Mouse (Mus musculus): ENCODE data around the gene Nphs1. TPM values are rescaled to one million over a fixed set of nuclear protein-coding genes. Genes with fewer than 3 reads are reported as not detected.

Nphs1 gene
- total and polyA plus RNA-seq, 3 experiments, result 1.2 to 2.3 TPM; not detected in 1

DNA sequence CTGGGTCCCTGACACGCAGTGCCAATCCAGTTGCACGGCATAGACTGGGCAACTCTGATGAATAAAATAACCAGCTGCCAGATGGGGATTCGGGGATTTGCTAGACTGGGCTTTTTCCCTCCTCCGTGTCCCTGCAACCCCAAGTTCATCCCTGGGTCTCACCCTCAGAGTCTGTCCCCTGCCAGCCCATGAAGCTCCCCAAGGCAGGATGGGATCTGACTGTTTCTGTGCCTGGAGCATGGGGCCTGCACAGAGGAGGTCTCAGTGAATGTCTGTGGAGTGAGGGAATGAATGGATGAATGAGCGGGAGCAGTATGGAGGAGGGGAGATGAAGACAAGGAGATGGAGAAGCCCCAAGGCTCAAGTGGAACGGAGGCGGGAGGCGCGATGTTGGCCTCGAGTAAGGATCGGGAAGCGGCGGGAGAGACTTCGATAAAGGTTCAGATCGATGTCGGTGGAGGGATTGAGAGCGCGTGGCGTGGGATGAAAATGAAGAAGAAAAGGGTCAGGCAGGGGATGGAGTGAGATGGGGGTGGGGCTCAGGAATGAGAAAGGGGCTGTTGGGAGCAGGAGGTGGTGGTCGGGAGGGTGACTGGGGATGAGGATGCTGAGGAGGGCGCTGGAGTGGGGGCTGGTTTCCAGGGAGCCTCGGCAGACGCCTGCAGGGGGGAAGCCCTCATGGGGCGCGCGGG is 76.0 kb downstream of the Nphs1 start:
- H3K9ac ChIP-seq (ENCODE audit: control insufficient read depth, low read depth, low read length, poor library complexity, severe bottlenecking), result peak overlapping the region; percentile 92
- peaks cover 0 to 13% of the 10 kb centered on the region in 2 experiments; a peak in 2 of 4 replicates for H3K36me3 ChIP-seq (ENCODE audit: control insufficient read depth in 1 of 2, insufficient read depth in 2 of 2, low read length in 2 of 2)
- no peak for DNase-seq (ENCODE audit: low read depth, low spot score)
- TF ChIP-seq ZKSCAN1 (IDR thresholded peaks at IDR 0.05; ENCODE audit: low read depth, low read length), result no peak
- no peak for TF ChIP-seq USF1 (IDR thresholded peaks at IDR 0.05; ENCODE audit: low read depth, low read length)
- TF ChIP-seq E2F4 (IDR thresholded peaks at IDR 0.05; ENCODE audit: borderline replicate concordance, low read depth, low read length), result no peak
- TF ChIP-seq POLR2A (IDR thresholded peaks at IDR 0.05; ENCODE audit: control insufficient read depth in 1 of 2, insufficient read depth in 1 of 2, low read depth in 1 of 2, low read length in 2 of 2, poor library complexity in 1 of 2), result no peak
- TF ChIP-seq TCF12 (IDR thresholded peaks at IDR 0.05; ENCODE audit: low read depth, low read length), result no peak
- TF ChIP-seq MYB (IDR thresholded peaks at IDR 0.05; ENCODE audit: low read depth, low read length), result no peak
- no peak for TF ChIP-seq MYC (IDR thresholded peaks at IDR 0.05; ENCODE audit: low read depth, low read length)
- no peak for TF ChIP-seq USF2 (IDR thresholded peaks at IDR 0.05; ENCODE audit: borderline replicate concordance in 1 of 2, insufficient read depth in 1 of 2, low read depth in 1 of 2, low read length in 2 of 2)
- TF ChIP-seq SMC3 (IDR thresholded peaks at IDR 0.05; ENCODE audit: low read depth, low read length), result no peak
- TF ChIP-seq GATA1 (IDR thresholded peaks at IDR 0.05; ENCODE audit: low read depth, low read length), result no peak
- no peak for TF ChIP-seq POLR2AphosphoS5 (IDR thresholded peaks at IDR 0.05; ENCODE audit: borderline replicate concordance, low read depth, low read length)
- TF ChIP-seq CHD1 (IDR thresholded peaks at IDR 0.05; ENCODE audit: low read depth, low read length), result no peak
- TF ChIP-seq MEF2A (IDR thresholded peaks at IDR 0.05; ENCODE audit: extremely low read depth, insufficient replicate concordance, low read depth, low read length, poor library complexity, severe bottlenecking), result no peak
- H3K27ac ChIP-seq (ENCODE audit: control insufficient read depth, low read depth, low read length), result no peak overlapping the region
- no peaks in the 10 kb centered on the region for H3K9me3 ChIP-seq (replicated peaks; ENCODE audit: insufficient read depth, low read length)
- peaks cover 0 to 15% of the 10 kb centered on the region in 2 experiments; a peak in 2 of 4 replicates for H3K4me1 ChIP-seq (ENCODE audit: control insufficient read depth in 1 of 2, insufficient read depth in 2 of 2, low read length in 2 of 2)
- H3K27me3 ChIP-seq (ENCODE audit: control insufficient read depth in 1 of 2, insufficient read depth in 2 of 2, low read length in 2 of 2), result no peaks in the 10 kb centered on the region
- H3K4me3 ChIP-seq (ENCODE audit: control insufficient read depth in 1 of 2, insufficient read depth in 1 of 2, low read depth in 2 of 2, low read length in 2 of 2), result peak overlapping the region; percentile 85 to 96
- H3K79me2 ChIP-seq (ENCODE audit: control insufficient read depth, insufficient read depth, low read length, poor library complexity), result no peaks in the 10 kb centered on the region; the same call in 1 of the 2 replicates

DNA sequence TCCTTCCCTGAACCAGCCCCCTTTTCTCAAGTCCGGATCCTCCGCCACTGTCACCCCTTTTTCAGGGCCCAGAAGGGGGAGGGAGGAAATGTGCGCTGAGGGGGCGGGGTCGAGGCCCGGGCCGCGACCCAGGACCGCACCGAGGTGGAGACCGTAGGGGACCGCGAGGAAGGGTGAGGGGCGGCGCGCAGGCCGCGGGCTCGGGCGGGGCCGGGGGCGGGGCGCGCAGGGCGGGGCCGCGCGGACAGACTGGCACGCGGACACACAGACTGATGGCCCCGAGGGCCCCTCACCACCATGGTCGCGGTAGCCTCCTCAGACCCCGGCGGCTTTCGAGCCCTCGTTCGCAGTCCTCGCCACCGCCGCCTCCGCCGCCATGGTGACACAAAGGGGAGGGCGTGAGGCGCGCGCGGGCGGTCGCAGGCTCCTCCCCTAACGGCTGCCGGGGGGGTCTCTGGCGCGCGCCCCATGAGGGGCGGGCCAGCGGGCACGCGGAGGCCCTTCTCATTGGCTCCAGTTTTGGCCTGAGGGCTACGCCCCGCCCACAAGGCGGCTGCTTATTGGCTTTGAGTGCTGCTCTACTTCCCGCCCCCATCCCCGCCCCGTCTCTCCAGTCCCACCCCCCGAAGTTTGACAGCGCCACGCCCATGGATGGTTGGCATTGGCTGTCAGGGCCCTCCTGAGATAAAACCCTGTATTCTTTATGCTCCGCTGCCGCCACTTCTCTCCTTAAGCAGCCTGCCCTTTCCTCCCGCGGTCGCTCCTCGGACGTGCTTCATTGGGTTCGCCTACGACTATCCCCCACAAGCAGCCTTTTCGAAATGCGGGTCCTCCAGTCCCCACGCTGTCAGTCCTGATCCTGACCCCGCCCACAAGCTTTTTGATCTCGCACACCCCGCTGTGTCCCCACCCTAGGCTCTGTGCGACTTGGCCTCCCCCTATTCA is 76.8 kb downstream of the Nphs1 start, which contains the start of gene Arhgap33:
Gene Arhgap33, minus strand, starts transcription at position 428 of the 945 bp plus-strand sequence.
- Histone ChIP-seq H3K9ac (ENCODE audit: control insufficient read depth, low read depth, low read length, poor library complexity, severe bottlenecking) (peak within 1 kb of the TSS; percentile 92), H3K27ac (ENCODE audit: control insufficient read depth, low read depth, low read length) (peak within 1 kb of the TSS; percentile 82), H3K79me2 (ENCODE audit: control insufficient read depth, insufficient read depth, low read length, poor library complexity) (no peaks in the 10 kb centered on the region; the same call in 1 of the 2 replicates)
- TF ChIP-seq EP300 (IDR thresholded peaks at IDR 0.05; ENCODE audit: low read depth in 1 of 2, low read length in 2 of 2) (peak; percentile 26 to 55; a peak in 2 of 4 replicates), MAX (IDR thresholded peaks at IDR 0.05; ENCODE audit: low read length) (peak; percentile 68), TAL1 (IDR thresholded peaks at IDR 0.05; ENCODE audit: low read length) (no peak), CHD1 (IDR thresholded peaks at IDR 0.05; ENCODE audit: low read depth, low read length) (no peak), POLR2A (IDR thresholded peaks at IDR 0.05; ENCODE audit: control insufficient read depth in 1 of 2, insufficient read depth in 1 of 2, low read depth in 1 of 2, low read length in 2 of 2, poor library complexity in 1 of 2) (peak in 1 of 2 experiments; percentile 75; a peak in 2 of 4 replicates), MAZ (IDR thresholded peaks at IDR 0.05; ENCODE audit: low read depth, low read length) (peak; percentile 95; the same call in 1 of the 2 replicates), TBP (IDR thresholded peaks at IDR 0.05; ENCODE audit: low read depth, low read length) (peak; percentile 38; the same call in 1 of the 2 replicates), ETS1 (IDR thresholded peaks at IDR 0.05; ENCODE audit: low read depth, low read length) (no peak), ELF1 (IDR thresholded peaks at IDR 0.05; ENCODE audit: low read depth, low read length) (peak; percentile 17; the same call in 1 of the 2 replicates), USF2 (IDR thresholded peaks at IDR 0.05; ENCODE audit: borderline replicate concordance in 1 of 2, insufficient read depth in 1 of 2, low read depth in 1 of 2, low read length in 2 of 2) (no peak), HCFC1 (IDR thresholded peaks at IDR 0.05; ENCODE audit: low read depth, low read length) (peak; percentile 49; the same call in 1 of the 2 replicates), TCF12 (IDR thresholded peaks at IDR 0.05; ENCODE audit: low read depth, low read length) (no peak), CTCF (IDR thresholded peaks at IDR 0.05 in 2 of 3, conservative IDR thresholded peaks at IDR 0.05 in 1 of 3; ENCODE audit: control insufficient read depth in 1 of 3, insufficient read depth in 1 of 3, low read depth in 2 of 3, low read length in 3 of 3, poor library complexity in 1 of 3, severe bottlenecking in 1 of 3) (no peak), MAFK (IDR thresholded peaks at IDR 0.05; ENCODE audit: borderline replicate concordance, low read depth, low read length) (no peak), KAT2A (conservative IDR thresholded peaks at IDR 0.05; ENCODE audit: low read depth, low read length) (no peak), NELFE (IDR thresholded peaks at IDR 0.05; ENCODE audit: low read depth, low read length) (peak; percentile 53), UBTF (IDR thresholded peaks at IDR 0.05; ENCODE audit: borderline replicate concordance, insufficient read depth, low read depth, low read length) (no peak)

More for the DNA sequence above, 76.8 kb downstream of the Nphs1 start, which contains the start of gene Arhgap33:
- DNase-seq (ENCODE audit: low read depth, low spot score), result peak; percentile 98
- no peaks in the 10 kb centered on the region for H3K27me3 ChIP-seq (ENCODE audit: control insufficient read depth in 1 of 2, insufficient read depth in 2 of 2, low read length in 2 of 2)
- peaks cover 0 to 13% of the 10 kb centered on the region in 2 experiments; a peak in 2 of 4 replicates for H3K36me3 ChIP-seq (ENCODE audit: control insufficient read depth in 1 of 2, insufficient read depth in 2 of 2, low read length in 2 of 2)
- H3K9me3 ChIP-seq (replicated peaks; ENCODE audit: insufficient read depth, low read length), result no peaks in the 10 kb centered on the region
- H3K4me3 ChIP-seq (ENCODE audit: control insufficient read depth in 1 of 2, insufficient read depth in 1 of 2, low read depth in 2 of 2, low read length in 2 of 2), result peak within 1 kb of the TSS; percentile 85 to 96
- H3K4me1 ChIP-seq (ENCODE audit: control insufficient read depth in 1 of 2, insufficient read depth in 2 of 2, low read length in 2 of 2), result peaks cover 0 to 15% of the 10 kb centered on the region in 2 experiments; a peak in 2 of 4 replicates
